Mouse (Mus musculus) bone marrow macrophage, adult 2 months (primary cell): ENCODE measurements around the gene Gal3st4. TPM values are rescaled to one million over a fixed set of nuclear protein-coding genes. Genes with fewer than 3 reads are reported as not detected.
A peak's percentile ranks its signal among the peaks of the same experiment; 100 is the strongest.

Experiments used
- H3K27ac ChIP-seq: 2 replicates; pipeline ENCODE4 v1.5.1; 2012; ENCODE audit warnings: low read depth, low read length; ENCODE audit not compliant: insufficient read depth
- H3K4me1 ChIP-seq: 2 replicates; pipeline ENCODE4 v1.6.1; 2012; ENCODE audit warnings: low read length; ENCODE audit not compliant: control insufficient read depth, insufficient read depth
- H3K4me3 ChIP-seq: 2 replicates; pipeline ENCODE4 v1.5.1; 2012; ENCODE audit warnings: mild to moderate bottlenecking, low read length, moderate library complexity; ENCODE audit not compliant: insufficient read depth
- CTCF ChIP-seq: IDR thresholded peaks from 2 replicates; pipeline ENCODE4 v1.5.1; 2012; ENCODE audit warnings: low read depth, mild to moderate bottlenecking, low read length, moderate library complexity
- POLR2A ChIP-seq: IDR thresholded peaks from 2 replicates; pipeline ENCODE4 v1.6.1; 2012; ENCODE audit warnings: mild to moderate bottlenecking, low read depth, low read length, borderline replicate concordance
- polyA plus RNA-seq: library from polyadenylated mRNA; stranded (reverse); fragments of >200 nt; gene quantifications from 2 replicates; pipeline ENCODE4 v1.2.4, GENCODE M21; 2012; ENCODE audit not compliant: missing spikeins, insufficient read depth, insufficient read length

Gal3st4 gene
- polyA plus RNA-seq, 1 experiment, result not detected

DNA sequence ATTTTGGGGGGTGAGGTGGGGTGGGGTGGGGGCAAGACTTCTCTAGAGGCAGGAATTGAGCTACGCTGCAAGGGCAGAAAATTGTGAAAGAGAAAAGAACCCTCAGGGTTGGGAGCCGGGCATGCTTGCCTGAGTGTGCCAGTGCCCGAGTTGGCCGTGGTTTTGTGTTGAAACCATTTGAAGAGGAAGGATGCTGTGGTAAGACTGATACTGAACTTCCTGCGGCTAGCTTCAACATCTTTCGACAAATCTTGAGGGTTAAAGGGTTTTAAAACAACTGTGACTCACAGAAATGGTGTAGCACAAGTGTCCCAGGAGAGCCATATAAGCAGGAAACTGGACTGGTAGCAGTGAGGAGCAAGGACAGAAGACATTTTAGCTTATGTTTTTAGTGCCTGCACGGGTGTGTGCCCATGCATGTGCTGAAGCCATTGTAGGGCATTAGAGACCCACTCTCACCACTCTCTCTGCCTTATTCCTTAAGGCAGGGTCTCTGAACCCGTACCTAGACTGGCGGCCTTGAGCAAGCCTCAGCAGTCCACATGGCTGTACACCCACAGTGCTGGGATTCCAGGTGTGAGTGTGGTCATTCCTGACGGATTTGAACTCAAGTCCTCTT, 15.6 kb downstream of the Gal3st4 start:
- Histone ChIP-seq H3K4me3 (no peak overlapping the region), H3K4me1 (peaks cover 44% of the 10 kb centered on the region)

DNA sequence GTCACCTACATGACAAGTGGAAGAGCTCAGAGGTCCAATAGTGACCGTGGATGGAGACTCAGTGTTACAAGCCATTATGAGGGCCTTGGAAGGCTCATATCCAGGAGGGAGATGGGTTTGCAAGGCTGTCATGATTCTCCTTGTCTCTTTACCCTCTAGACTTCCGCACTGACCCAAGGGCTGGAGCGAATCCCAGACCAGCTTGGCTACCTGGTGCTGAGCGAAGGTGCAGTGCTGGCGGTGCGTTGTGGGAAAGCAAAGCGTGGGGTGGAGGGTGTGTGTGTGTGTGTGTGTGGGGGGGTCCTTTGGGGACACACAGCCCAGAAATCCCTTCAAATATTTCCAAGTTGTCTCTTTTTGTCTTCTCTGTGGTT, 16.6 kb downstream of the Gal3st4 start:
- Histone ChIP-seq H3K4me3 (peak overlapping the region; percentile 80), H3K27ac (peak overlapping the region; percentile 81), H3K4me1 (peaks cover 35% of the 10 kb centered on the region)
- TF ChIP-seq CTCF (no peak), POLR2A (no peak)

More for the DNA sequence above, 15.6 kb downstream of the Gal3st4 start:
- H3K27ac ChIP-seq, result peak overlapping the region; percentile 81
- TF ChIP-seq POLR2A (no peak), CTCF (no peak)

- peaks cover 35% of the 10 kb centered on the region for H3K4me1 ChIP-seq
- H3K27ac ChIP-seq, result peak within 1 kb of the TSS; percentile 81
- TF ChIP-seq CTCF, result no peak
- no peak for TF ChIP-seq POLR2A
- peak within 1 kb of the TSS; percentile 80 for H3K4me3 ChIP-seq
These were observed 17.1 kb downstream of the Gal3st4 start, which contains the start of gene Lamtor4 for GRCm38 (mm10) chr5:138255353-138256093. Gene Lamtor4 (plus strand): TSS chr5:138255482.

- TF ChIP-seq POLR2A (no peak), CTCF (no peak)
- H3K4me1 ChIP-seq, result peaks cover 21% of the 10 kb centered on the region
- H3K27ac ChIP-seq, result no peak overlapping the region
- no peak overlapping the region for H3K4me3 ChIP-seq
These were observed 19.6 kb downstream of the Gal3st4 start for GRCm38 (mm10) chr5:138253061-138253460.

DNA sequence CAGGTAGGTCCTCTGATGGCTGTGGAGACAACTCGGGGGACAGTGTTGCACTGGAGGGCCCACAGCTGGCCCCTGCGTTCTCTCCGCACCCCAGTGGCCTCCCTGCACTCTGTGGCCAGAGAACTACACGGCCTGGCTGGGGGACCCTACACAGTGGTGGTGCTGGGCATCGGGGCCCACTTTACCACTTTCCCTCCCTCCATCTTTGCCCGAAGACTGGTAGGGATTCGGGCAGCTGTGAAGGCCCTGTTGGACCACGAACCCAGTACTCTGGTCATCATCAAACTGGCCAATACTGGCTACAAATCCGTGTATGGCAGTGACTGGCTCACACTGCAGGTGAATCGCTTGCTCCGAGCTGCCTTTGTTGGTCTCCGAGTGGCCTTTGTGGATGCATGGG, 21.5 kb downstream of the Gal3st4 start:
- TF ChIP-seq CTCF, result no peak
- no peak for TF ChIP-seq POLR2A
- Histone ChIP-seq H3K27ac (no peak overlapping the region), H3K4me1 (peaks cover 7% of the 10 kb centered on the region)

DNA sequence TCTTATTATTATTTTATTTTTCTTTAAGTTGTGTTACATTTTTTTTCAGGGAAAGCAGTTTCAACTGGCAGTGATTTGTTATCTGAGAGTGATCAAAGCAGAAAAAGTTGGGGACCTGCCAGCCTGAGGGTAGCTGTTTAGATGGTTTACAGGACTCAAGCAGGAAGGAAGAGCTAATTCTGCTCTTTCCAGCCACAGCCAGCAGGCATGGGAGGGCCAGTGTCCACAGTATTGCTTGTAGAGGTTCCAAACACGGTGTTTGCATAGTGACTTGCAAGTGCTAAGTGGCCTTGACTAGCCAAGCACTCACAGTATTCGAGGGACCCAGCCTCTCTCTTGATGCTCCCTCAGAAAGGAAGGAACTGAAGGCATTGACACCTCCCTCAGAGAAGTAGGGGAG, 31.1 kb downstream of the Gal3st4 start:
- H3K27ac ChIP-seq, result no peak overlapping the region
- no peaks in the 10 kb centered on the region for H3K4me1 ChIP-seq
- no peak overlapping the region for H3K4me3 ChIP-seq
- TF ChIP-seq CTCF (no peak), POLR2A (no peak)

More for the DNA sequence above, 21.5 kb downstream of the Gal3st4 start:
- H3K4me3 ChIP-seq, result no peak overlapping the region

DNA sequence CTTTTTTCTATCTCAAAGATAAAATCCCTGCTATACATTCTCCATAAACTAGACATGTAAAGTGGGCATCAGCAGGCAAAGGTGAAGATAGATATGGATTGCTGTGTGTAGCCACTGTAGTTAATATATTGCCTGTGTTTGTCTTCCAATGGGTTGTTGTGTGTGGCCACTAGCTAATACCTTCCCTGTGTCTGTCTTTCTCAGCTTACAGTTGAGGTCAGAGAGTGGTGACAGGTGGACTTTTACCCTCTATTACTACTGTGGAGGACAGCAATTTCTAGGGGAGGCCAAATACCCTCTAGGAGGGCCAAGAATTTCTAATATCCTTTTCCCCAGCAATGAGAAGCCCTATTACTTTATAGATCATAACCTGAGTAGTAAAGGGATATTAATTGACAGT, 38.4 kb downstream of the Gal3st4 start:
- H3K4me3 ChIP-seq, result no peak overlapping the region
- no peak overlapping the region for H3K27ac ChIP-seq
- H3K4me1 ChIP-seq, result peaks cover 20% of the 10 kb centered on the region
- TF ChIP-seq CTCF (no peak), POLR2A (no peak)

GRCm38 (mm10) chr5:138233778-138234177, 38.9 kb downstream of the Gal3st4 start:
- Histone ChIP-seq H3K4me1 (peaks cover 23% of the 10 kb centered on the region), H3K4me3 (no peak overlapping the region), H3K27ac (no peak overlapping the region)
- TF ChIP-seq POLR2A (no peak), CTCF (no peak)

DNA sequence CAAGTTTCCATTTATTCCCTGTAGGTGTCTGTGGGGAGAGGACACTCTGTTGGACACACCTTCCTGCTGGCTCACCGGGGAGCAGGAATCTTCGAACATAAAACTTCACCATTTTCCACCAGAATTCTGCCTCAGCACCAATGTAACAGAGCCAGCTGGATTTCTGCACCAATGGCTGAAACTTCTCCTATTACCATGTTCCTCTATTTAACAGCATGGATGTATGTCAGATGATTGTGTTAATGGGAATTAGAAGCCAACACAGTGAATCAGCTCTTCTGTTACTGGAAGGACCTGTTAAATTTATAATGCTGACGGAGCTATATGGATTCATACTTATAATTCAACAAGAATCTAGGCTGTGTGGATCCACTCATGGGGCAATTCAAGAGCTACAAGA, 43.1 kb downstream of the Gal3st4 start:
- H3K4me1 ChIP-seq, result peaks cover 39% of the 10 kb centered on the region
- H3K4me3 ChIP-seq, result no peak overlapping the region

DNA sequence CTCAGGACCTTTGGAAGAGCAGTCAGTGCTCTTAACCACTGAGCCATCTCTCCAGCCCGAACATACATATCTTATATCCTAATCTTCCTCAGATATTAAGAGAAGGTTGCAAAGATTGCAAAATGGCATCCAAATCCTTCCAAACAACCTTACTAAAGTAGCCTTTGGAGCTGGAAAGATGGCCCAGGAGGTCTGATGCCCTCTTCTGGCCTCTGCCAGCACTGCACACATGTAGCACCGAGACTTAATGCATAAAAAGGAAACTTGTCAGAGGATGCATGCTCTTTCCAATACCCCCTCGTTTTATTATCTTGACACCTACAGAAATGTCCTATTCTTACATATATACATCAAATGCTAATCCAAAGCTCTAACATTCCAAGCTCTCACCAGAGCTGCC, 44.6 kb downstream of the Gal3st4 start:
- Histone ChIP-seq H3K4me1 (peaks cover 39% of the 10 kb centered on the region), H3K27ac (no peak overlapping the region), H3K4me3 (no peak overlapping the region)
- no peak for TF ChIP-seq POLR2A

More for the DNA sequence above, 43.1 kb downstream of the Gal3st4 start:
- TF ChIP-seq POLR2A (no peak), CTCF (no peak)
- H3K27ac ChIP-seq, result peak overlapping the region; percentile 74

DNA sequence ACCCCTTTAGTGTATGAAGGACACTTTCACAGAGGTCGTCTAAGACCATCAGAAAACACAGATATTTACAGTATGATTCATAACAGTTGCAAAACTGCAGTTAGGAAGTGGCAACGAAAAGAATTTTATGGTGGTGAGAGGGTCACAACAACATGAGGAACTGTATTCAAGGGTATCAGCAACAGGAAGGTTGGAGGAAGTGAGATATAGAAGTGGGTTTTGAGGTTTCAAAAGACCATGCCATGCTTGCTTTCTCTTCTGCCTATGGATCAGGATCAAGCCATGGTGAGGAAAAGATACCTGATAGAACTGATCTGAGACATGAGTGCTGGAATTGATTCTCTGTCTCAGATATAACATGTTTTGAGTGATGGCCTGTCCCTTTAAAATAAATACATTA, 45.3 kb downstream of the Gal3st4 start:
- peaks cover 39% of the 10 kb centered on the region for H3K4me1 ChIP-seq
- H3K4me3 ChIP-seq, result no peak overlapping the region
- TF ChIP-seq CTCF, result no peak
- TF ChIP-seq POLR2A, result no peak
- H3K27ac ChIP-seq, result peak overlapping the region; percentile 47
